Mouse (Mus musculus) activated CD4-positive, CD25-positive, alpha-beta regulatory T cell (primary cell): ENCODE data around the gene Ncapd2. TPM values are rescaled to one million over a fixed set of nuclear protein-coding genes. Genes with fewer than 3 reads are reported as not detected.

Experiments
- polyA plus RNA-seq, 2 experiments: library from polyadenylated mRNA; unstranded; fragments of 100-300 nt; shearing (Covaris generic); gene quantifications; one replicate each; pipeline ENCODE4 v1.2.1; 2017

Ncapd2 gene
- polyA plus RNA-seq, result 10 to 100 TPM; 31.2 to 32.5 TPM

DNA sequence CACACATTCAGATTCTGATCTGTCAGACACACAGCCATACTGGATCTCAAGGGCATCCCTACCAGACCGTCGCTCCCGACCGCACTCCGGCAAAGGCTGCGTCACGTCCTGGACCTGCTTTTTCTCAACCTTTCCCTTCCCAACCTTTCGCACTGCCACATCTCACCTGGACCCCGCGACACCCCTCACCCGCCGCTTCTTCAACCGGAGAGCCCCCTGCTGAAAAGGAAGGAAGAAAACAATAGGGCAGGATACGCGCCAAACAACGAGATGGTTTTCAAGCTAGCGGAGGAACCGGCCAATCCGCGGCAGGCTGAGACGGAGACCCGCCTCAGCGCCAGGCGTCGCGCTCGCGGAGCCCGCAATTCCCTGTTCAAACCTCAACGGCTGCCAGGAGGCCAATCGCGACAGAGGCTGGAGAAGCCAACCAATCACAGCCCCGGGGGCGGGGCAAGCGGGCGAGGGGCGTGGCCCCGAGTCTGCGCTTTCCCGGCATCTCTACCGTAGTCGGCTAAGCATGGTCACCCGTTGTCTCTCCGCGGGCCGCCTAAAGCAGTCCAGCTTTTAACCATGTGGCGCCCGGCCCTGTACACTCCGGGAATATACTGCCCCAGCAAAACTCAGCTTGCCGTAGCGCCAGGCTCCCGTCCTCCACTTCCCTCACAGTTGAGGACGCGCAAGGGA lies at the start of gene Ncapd2, which contains the start of gene Mrpl51:
Gene Ncapd2, minus strand, starts transcription at position 370 of the 684 bp plus-strand sequence.
Gene Mrpl51, plus strand, starts transcription at position 470 of the 684 bp plus-strand sequence.

DNA sequence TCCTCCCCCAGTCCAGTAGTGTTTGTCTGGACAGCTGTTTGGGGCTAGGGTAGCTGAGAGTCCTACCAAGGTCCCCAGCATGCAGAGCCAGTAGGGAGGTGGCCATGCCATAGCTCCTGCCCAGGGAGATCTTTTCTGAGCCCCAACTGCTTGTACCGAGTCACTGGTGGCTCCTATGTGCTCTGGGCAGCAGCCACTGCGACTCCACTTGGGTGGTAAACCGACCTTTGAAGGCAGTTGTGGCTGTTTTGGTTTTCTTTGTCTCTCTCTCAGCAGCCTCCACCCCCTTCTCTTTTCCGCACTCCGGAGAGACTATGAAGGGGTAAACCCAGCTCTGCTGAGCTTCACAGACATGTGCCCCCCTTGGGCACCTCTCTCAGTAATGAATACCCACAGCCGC lies 45.3 kb upstream of the Ncapd2 start, which contains the start of gene Cd27:
Gene Cd27, minus strand, starts transcription at position 229 of the 400 bp plus-strand sequence.

DNA sequence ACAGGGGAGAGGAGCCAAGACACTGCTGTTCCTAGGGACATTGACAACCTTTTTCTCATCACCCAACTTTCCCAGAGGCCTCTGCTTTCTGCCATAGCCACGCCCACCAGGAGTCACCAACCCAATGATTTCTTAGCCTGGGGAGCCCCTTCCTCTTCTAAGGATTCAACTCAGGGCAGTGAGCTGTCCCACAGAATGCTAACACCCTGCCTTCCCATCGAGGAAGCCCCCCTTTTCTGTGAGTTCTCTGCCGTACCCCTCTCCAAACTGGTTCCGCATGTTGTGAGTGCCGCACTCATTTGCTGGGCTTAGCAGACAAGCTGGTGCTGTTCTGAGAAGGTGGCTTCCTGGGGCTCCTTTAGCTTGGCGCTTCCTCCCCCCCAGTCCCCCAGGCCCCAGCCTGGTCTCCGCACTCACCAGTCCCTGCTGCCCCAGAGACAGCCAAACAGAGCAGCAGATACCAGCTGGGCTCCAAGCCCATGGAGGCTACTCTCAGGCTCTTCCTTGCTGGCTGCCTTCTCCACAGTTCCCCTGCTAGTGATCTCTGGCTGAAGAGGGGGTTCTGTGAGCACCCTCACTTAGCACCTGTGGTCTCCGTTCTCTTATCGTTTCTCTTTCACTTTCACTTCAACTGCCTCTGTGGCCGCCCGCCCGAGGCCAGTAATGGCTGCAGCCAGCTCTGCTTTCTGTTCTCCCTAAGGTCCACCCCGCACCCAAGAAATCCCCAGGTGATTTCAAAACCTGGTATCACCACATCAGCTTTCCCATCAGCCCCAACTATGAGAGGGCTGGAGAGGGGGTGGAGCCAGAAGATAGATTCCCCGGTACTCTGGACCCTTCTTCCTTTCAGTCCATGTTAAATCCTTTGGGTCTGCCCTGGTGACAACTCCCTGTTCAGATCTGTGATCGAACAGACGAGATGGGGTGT lies 39.9 kb upstream of the Ncapd2 start, which contains the start of gene Tapbpl:
Gene Tapbpl, minus strand, starts transcription at position 744 of the 928 bp plus-strand sequence.

DNA sequence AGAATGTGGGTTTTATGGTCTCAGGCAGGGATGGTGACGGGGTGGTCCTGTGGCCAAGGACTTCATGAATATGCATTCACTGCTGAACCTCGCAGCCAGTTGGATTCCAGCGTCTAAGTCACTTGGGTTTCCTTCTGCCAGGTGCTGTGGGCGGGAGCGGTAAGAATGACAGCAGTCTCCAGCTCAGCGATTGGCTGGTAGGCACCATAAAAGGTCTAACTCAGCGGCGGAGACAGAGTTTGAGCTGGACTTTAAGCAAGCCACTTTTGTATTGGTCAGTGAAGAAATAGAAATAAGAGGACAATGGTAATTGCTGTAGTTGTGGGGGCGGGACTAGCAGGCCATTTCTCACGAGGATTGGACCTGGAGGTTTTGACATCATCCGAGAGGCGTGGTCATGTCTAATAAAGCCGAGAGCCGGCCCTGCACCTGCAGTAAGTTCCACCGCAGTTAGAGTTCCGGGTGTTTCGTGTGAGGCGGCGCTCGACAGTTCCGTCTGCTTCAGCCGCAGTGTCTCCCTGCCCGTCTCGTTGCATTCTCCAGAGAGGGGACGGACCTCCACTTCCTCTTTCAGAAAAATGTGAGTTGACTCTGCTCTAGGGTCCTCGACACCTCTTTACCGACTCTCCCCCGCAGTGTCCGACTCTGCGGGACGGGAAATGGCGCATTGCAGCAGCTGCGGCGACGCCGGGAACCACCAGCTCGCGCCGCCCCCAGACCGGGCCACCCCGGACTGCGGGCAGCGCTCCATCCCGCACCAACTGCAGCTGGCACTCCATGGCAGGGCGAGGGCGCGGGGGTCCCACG lies 23.9 kb upstream of the Ncapd2 start, which contains the start of gene Vamp1:
Gene Vamp1, plus strand, starts transcription at position 404 of the 807 bp plus-strand sequence.

DNA sequence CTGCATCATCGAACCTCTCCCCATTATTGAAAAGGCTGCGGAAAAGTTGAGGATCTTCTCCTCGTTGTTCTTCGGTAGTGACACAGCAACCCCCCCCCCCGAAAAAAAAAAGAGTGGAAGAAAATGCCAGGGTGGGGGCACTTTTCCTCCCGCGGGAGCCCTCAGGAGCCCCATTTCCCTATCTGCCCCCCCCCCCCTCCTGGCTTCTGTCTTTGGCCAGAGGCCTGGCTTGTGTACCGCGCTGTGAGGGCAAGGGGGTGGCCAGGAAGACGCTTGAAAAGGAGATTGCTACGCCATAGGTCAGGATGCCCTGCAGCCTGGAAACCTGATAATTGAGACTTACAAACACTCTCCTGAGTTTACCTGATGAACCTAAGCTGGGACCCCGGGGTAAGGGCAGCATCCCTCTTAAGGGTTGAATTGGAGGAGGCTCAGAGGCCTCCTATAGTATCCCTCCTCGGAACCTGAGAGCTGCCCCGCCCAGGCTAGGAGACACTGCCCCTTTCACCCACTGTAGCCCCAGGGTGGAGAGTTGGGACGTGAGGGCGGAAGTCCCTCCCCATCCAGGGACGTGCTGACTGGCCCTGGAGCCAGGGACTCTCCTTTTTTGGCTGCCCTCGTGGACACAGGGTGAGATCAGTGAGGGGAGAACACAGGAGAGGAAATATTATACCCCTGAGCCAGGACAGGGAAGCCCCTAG lies 25.3 kb downstream of the Ncapd2 start, which contains the start of gene Gapdh:
Gene Gapdh, minus strand, starts transcription at position 417 of the 701 bp plus-strand sequence.

DNA sequence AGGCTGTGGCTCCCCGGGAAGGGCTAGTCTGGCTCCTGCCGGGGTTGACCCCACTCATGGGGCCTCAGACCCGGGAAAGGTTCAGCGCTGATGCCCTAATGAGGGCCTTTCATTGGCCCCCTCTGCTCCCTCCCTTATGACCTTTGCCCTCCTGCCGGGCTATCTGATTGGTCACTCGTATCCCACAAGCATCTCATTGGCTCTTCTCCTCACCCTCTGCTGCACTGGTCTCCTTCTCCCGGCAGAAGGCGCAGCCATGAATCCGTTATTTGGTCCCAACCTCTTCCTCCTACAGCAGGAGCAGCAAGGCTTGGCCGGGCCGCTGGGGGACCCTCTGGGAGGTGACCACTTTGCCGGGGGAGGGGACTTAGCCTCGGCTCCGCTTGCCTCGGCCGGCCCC lies 46.5 kb downstream of the Ncapd2 start, which contains the start of gene Iffo1:
Gene Iffo1, plus strand, starts transcription at position 241 of the 400 bp plus-strand sequence.

DNA sequence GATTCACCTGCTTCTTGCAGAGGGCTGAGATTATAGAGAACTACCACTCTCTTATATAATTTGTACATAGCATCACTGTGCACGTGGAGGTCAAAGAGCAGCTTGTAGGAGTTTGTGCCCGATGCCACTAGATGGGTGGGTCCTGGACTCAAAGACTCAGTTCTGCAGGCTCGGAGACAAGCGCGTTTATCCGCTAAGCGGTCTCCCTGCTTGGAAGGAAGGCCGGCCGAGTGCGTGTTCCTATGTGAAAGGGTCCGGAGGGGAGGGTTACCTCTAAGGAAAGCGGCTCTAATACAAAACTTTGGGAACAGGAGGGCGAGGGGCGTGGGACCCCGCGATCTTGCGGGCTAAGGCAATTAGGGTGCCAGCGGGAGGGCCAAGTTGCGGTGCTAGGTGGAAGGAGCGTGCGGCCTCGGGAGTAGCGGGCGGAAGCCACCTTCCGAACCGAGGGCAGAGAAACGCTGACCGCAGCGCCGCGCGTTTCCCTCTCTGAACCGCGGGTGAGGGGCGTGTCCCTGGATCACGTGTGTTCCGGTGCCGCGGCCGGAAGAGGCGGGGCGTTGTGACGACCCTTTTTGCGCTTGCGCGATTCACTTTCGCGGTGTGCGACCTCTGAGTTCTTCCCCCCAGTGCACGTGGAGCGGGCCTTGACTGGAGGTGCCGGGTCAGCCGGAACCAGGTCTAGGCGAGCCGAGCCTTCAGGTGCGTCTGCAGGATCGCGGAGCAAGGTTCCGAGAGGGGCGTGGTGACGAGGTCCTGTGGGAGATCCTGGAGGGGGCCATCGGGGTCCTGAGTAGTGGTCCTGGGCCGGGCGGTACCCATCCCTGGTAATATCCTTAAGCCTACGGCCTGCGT lies 60.0 kb downstream of the Ncapd2 start, which contains the start of gene Nop2:
Gene Nop2, plus strand, starts transcription at position 608 of the 855 bp plus-strand sequence.

Other genes starting within 250 kb of the Ncapd2 start
- 10 to 100 TPM; 63.1 to 67.0 TPM for gene Cops7a, start 226.2 kb downstream of the Ncapd2 start, polyA plus RNA-seq
- gene Pianp, start 195.0 kb downstream of the Ncapd2 start, polyA plus RNA-seq, result under 1 TPM; 0.27 to 0.44 TPM
- gene Zfp384, start 182.6 kb downstream of the Ncapd2 start, polyA plus RNA-seq, result 10 to 100 TPM; 61.9 to 62.5 TPM
- 100 to 1,000 TPM in 1 of 2 experiments, 10 to 100 TPM in 1; 69.9 to 101 TPM for gene Ing4, start 151.9 kb downstream of the Ncapd2 start, polyA plus RNA-seq
- 10 to 100 TPM; 11.4 to 13.3 TPM for gene Acrbp, start 142.0 kb downstream of the Ncapd2 start, polyA plus RNA-seq
- gene Lpar5, start 123.8 kb downstream of the Ncapd2 start, polyA plus RNA-seq, result 10 to 100 TPM; 17.3 to 20.6 TPM
- gene Chd4, start 95.7 kb downstream of the Ncapd2 start, polyA plus RNA-seq, result 10 to 100 TPM; 59.3 to 68.3 TPM
- 10 to 100 TPM; 26.8 to 42.5 TPM for gene Nop2, start 59.8 kb downstream of the Ncapd2 start, polyA plus RNA-seq
- gene Iffo1, start 46.5 kb downstream of the Ncapd2 start, polyA plus RNA-seq, result 10 to 100 TPM; 20.1 to 25.5 TPM
- 100 to 1,000 TPM; 334 to 346 TPM for gene Gapdh, start 25.2 kb downstream of the Ncapd2 start, polyA plus RNA-seq
- 100 to 1,000 TPM; 101 to 117 TPM for gene Mrpl51, start 100 bp upstream of the Ncapd2 start, polyA plus RNA-seq
- 10 to 100 TPM; 38.0 to 43.4 TPM for gene Vamp1, start 23.9 kb upstream of the Ncapd2 start, polyA plus RNA-seq
- 100 to 1,000 TPM in 1 of 2 experiments, 10 to 100 TPM in 1; 87.5 to 133 TPM for gene Tapbpl, start 40.2 kb upstream of the Ncapd2 start, polyA plus RNA-seq
- gene Cd27, start 45.3 kb upstream of the Ncapd2 start, polyA plus RNA-seq, result 100 to 1,000 TPM; 384 to 542 TPM
- gene Tuba3a, start 94.3 kb upstream of the Ncapd2 start, polyA plus RNA-seq, result 1 to 10 TPM in 1 of 2 experiments, under 1 TPM in 1; 0.71 to 1.2 TPM
- gene Ltbr, start 122.2 kb upstream of the Ncapd2 start, polyA plus RNA-seq, result 1 to 10 TPM in 1 of 2 experiments, under 1 TPM in 1; 0.50 to 2.3 TPM
- gene Scnn1a, start 129.0 kb upstream of the Ncapd2 start, polyA plus RNA-seq, result under 1 TPM; 0.08 to 0.23 TPM
- gene Tnfrsf1a, start 157.7 kb upstream of the Ncapd2 start, polyA plus RNA-seq, result 10 to 100 TPM; 24.1 to 29.1 TPM
- gene Plekhg6, start 189.1 kb upstream of the Ncapd2 start, polyA plus RNA-seq, result under 1 TPM in 1 of 2 experiments, not detected in 1; 0.11 TPM